Mouse (Mus musculus) adrenal gland, postnatal 14 days (tissue): ENCODE measurements around the gene Hrh2. TPM values are rescaled to one million over a fixed set of nuclear protein-coding genes. Genes with fewer than 3 reads are reported as not detected.

Experiments used
- DNase-seq: peaks from one replicate; pipeline ENCODE4 v3.0.0; 2021; ENCODE audit warnings: mixed read lengths
- long read RNA-seq, 2 experiments: library from polyadenylated mRNA; stranded (forward); transcript quantifications; one replicate each; pipeline ENCODE4 v2.0.0; 2021
- total RNA-seq: library from RNA; stranded (reverse); gene quantifications from 2 replicates; pipeline ENCODE4 v1.2.3, GENCODE M21; 2021

The Hrh2 gene
- total RNA-seq = 0.63 and 1.5 TPM in 2 replicates
- long read RNA-seq, experiment 1, partial matches to known transcripts = 0 of 1 reads
- long read RNA-seq, experiment 1, other reads (novel, unspliced or antisense) = 0 of 1 reads
- long read RNA-seq, experiment 2, partial matches to known transcripts = 0 of 1 reads
- long read RNA-seq, experiment 2, other reads (novel, unspliced or antisense) = 1 of 1 reads

DNA sequence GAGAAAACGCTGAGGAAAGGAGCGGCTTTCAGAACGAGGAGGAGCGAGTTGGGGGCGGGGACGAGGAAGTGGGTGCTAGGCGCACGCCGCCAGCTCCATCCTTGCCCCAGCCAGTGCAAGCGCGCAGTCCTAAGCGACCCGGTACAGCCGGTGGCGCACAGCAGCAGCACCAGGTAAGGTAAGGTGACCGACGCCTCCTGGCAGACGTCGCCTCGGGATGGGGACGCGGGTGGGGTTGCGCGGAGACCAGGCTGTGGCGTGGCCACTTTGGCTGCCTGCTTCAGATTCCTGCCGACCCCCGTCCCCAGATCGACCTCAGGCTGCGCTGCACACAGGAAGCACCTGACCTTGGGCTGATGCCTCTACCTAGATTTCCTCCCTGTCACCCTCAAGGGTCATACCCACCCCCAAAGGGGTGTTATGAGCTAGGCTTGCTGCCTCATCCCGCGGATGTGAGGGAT, at the start of gene Hrh2:
TSS of gene Hrh2 (plus strand) at position 109 of the 461 bp plus-strand sequence.
- DNase-seq = no peak

DNA sequence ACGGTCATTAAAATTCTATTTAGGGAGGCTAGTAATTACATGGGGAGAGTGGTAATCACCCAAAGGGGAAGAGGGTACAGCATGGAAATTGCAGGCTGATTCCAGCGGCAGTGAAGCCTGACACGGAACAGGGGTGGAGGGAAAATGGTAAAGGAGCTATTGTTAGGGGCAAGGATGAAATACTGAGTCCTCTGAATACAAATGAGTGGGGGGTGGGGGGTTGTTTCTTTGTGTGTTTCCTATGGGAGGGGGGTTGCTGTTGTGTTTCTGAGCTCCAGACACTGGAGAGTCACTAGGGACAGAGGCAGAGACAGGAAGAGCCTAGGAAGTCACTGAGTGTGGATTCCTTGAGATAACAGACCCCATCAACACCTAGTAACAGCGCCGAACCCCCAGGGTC, 48.1 kb upstream of the Hrh2 start:
- no peak for DNase-seq

DNA sequence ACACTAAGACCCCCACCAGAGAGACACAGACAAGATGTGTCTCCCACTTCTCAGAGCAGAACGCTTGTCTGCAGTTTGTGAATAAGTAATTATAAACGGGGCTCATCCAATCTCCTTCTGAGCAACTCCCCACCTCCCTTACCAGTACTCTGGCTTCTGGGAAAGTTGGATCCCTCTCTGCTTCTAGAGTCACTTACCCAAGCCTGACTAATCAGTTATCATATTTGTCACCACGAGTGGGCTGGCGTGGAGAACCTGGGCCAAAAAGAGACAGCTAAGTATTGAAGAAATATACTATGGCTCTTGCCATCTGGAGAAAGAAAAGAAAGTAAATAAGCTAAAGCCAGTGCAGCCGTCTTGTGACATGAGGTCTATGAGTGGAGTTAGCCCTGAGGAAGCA, 47.3 kb upstream of the Hrh2 start:
- no peak for DNase-seq

DNA sequence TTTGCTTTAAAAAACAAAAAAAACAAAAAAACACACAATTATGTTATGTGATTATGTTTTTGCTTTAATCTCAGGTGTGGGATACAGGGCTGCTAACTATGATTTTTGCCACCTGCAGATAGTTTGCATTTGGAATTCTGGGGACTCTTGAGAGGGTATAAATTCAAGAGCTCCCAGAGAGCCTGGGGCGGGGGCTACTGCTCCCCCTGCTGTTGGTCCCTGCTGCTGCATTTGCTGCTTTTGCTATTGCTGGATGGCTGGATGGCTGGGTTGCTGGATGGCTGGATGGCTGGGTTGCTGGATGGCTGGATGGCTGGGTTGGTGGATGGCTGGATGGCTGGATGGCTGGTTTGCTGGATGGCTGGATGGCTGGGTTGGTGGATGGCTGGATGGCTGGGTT, 44.6 kb upstream of the Hrh2 start:
- DNase-seq = peak; percentile 14

DNA sequence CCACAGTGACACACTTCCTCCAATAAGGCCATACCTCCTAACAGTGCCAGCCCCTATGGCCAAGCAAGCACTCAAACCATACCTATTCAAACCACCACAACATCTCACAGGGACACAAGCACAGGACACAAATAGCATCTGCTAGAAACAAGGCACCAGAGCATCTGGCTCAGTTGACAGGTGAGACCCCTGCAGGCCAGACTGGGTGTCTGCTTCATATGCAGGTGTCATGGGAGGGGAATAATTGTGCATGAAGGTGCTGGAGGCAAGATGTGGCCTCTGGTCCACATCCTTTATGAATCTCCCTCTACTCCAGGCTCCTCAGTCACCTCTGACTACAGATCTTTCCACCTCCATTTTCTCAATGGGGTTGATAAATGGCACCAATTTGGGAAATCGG, 39.5 kb upstream of the Hrh2 start:
- no peak for DNase-seq

DNA sequence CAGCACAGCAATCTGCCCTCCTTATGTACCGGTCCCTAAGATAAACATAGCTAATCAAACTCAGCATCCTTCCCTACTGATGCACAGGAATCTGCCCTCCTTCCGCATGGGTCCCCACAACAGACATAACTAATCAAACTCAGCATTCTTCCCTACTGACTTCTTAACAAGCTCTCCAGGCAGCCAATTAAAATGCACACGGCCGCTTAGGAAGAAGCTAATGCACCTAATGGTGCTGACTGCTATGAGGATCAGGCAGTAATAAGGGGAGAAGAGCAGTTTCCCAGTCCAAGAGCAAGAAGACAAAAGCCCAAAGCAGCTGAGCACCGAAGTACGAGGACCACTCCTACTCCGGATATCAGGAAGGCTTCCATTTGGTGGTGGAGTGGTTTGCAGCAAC, 39.0 kb upstream of the Hrh2 start:
- no peak for DNase-seq

DNA sequence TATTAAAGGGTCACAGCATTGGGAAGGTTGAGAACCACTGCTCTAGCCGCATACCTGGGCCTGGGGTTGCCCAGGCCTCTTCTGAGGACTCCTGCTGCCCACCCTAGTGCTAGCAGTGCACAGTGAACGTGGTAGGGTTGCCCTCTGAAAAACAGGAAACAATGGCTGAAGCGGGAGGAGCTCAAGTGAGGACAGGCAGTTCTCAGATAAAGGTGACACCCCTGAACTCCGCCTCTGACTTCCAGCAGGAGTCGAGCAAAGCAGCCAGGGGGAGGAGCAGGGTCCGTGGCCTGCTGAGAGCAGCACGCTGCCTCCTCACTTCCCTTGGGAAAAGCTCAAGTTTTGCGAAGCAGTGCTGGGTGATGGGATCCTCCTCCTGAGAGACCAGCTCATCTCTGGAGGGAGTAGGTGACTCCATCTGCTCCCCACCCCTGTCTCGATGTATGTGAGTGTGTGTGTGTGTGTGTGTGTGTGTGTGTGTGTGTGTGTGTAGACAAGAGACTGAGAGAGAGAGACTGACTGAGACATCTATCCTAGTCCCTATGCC, 38.2 kb upstream of the Hrh2 start:
- no peak for DNase-seq

DNA sequence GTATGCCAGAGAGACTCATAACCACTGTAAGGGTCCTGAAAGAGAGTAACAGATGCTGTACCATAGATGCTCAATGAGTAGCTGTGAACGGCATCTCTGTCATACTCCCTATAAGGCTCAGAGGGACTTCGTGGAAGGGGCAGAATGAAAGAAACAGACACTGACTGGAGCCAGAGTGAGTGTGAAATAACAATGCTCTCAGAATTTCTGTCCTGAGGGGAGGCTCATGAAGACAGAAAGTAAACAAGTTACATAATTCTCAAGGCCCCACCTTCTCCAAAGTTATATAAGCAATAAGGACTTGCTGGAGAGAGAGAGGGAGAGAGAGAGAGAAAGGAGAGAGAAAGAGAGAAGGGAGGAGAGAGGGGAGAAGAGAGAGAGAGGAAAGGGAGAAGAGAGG, 36.1 kb upstream of the Hrh2 start:
- no peak for DNase-seq

DNA sequence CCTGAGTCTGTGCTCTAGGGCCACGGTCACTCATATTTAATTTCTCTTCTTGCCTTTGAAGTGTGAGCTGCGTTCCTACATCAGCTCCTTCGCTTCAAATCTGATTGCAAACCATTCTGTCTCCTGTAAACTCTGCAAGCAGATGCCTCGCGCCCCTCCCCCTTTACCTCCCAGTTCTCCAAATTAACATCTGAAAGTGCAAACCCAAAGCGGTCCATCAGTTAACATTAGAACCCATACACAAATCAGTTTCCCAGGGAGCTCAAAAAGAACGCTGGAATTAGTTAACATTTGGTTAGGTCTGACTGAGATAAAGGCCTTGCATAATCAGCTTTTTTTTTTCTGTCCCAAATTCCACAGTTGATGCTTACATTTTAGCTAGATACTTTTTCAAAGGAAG, 32.7 kb upstream of the Hrh2 start:
- no peak for DNase-seq

DNA sequence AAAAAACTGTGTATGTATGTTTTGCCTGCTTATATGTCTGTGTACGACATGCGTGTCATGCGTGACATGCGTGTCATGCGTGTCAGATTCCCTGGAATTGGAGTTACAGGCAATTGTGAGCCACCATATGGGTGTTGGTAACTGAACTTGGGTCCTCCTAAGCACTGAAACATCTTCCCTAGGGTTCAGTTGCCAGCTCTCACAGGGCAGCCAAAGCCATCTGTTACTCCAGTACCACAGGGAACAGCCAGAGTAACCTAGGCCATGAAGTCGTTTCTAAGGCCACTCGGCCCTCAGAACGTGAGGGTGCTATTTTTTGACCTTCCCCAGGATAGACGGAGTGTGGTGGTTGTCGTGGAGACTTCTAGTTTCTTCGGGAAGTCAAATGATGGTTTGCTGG, 32.2 kb upstream of the Hrh2 start:
- DNase-seq = no peak

DNA sequence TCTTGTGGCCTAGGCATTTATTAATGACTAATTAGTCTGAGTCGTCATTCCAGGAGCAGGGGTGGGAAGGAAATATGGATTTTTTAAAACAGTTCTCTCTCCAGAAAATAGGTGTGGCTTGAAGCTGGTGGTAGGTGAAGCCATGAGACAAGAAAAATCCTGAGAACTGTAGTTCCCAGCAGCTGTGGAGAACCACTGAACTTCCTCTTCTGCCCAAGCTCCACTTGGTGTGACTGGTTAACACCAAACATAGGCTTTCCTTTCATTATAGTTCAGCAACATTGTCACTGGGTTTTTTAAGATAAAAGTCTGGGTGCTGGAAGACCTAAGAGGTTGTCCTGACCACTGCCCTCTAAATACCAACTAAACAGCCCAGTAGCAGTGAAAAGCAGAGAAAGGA, 31.4 kb upstream of the Hrh2 start:
- no peak for DNase-seq

DNA sequence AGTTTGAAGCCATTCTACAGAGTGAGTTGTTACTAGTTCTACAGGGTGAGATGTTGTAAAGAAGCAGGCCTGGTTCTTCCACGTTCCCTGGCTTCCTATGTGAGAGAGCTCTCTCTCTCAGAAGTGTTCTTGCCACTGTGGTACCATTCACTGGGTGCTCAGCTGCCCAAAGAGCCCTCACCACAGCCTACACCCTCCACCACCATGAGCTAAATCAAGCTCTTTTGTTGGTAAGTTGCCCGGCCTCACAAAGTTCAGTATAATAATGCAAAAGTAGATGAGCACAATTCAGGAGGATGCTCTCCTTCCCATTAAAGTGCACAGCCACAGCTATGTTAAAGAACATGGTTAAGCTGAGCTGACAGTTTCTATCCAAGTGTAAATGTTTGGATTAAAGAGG, 30.4 kb upstream of the Hrh2 start:
- DNase-seq = no peak

DNA sequence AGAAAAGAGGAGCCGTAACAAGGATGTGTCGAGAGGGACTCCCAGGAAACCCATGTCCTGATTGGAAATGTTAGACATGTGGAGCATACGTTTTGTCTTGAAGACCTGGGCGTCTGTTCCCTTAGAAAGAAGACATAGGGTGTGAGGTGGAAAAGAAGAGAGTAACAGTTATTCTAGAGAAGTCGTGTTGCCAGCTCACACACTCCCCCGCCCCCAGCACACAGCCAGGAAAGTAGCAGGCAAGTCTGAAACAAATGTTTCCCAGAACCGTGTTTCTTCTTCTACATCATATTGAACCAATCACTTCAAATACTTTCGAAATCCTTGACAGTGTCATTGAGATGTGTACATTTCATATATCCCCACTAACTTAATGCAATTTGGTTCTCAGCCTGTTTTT, 28.6 kb upstream of the Hrh2 start:
- no peak for DNase-seq

DNA sequence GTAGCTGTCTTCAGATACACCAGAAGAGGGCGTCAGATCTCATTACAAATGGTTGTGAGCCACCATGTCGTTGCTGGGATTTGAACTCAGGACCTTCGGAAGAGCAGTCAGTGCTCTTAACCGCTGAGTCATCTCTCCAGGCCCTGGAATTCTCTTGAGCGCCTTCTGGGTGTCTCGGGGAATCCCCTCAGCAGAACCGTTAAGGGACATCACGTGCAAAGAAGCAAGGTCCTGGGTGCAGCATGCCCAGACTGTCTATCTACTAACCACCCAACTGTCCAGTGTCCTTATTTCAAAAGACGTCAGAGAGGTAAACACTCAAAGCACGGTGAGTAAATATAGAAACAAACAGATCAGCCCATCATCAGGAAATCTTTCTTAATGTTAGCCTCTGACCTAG, 27.5 kb upstream of the Hrh2 start:
- DNase-seq = no peak

DNA sequence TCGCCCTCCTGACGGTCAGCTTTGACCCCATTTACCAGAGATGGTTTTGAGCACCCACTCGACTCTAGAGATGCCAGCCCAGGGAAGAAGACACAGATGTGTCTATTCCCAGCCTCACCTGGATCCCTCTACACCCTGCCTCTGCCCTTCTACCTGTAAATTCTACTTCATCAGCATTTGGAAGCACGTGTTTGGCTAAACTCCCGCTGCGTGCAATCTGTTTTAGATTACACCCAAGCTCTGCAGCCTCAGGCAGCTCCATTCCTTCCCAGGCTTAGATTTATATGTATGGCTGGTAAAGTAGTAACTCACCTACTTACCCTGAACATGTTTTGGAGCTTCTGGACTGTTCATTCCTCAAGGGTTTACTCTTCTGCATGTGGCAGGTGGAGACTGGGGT, 26.9 kb upstream of the Hrh2 start:
- no peak for DNase-seq

DNA sequence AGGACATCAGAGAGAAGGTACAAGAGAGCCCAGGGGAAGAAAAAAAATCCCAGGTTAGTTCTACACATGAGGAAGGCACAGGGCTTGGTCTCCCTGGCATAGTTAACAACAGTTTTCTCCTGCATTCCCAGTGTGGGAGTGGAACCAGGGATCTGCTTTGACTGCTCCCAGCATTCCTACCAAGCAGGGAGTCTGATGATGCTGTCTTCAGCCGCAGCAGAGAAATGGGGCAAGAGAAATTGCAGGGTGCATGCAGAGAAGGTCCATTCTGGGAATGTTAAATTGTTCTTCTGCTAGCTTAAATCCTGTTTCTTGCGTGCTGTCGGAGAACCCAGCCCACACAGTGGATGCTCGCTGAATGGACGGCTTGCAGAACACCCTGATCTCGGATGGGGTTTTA, 26.2 kb upstream of the Hrh2 start:
- DNase-seq = no peak

DNA sequence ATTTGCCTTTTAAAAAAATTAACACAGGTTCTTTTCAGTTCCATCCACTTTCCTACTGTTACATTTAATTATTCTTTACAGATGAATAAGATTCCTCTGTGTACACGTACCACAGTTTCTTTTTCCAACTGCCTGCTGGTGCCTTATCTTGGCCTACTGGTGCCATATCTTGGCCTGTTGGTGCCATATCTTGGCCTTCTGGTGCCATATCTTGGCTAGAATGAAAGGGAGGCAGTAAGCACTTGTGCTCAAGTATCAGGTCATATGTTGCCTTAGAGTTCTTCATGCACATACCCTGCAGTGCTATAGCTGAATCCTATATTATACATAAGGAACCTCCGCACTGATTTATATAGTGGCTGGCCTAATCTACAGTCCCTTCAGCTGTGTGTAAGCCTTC, 24.9 kb upstream of the Hrh2 start:
- no peak for DNase-seq

DNA sequence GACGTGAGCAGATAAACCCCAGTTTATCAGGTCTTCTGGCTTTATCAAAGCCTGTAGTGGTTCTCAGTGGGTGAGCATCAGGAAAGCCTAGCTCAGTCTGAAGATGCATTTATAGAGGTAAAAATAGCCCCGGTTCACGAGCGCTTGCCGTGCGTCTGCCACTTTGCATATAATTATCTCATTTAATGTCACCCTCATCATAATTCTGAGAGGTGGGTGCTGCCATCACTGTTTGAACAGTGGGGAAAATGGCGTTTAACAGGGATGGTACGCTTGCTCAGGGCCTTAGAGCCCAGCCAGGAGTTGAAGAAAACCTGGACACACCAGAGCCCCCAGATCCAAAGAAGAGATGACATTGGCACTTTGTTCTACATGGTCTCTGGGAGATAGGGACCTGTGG, 23.3 kb upstream of the Hrh2 start:
- DNase-seq = no peak

DNA sequence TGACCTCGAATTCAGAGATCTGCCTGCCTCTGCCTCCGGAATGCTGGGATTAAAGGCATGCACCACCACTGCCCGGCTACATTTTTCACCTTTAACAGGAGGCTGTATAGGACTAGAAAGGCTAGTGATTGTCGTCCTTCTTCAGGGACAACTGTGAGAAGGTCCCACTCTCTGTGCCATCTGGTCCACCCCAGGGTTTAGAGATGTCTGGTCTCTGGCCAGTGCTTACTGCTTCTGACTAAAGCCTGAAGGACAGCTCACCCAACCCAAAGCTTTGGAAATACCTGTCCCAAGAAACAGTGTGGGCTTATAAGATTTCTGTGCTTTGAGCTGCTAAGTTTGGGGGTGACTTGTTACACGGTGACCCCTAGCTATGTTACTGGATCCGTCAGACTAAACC, 21.6 kb upstream of the Hrh2 start:
- DNase-seq = no peak

DNA sequence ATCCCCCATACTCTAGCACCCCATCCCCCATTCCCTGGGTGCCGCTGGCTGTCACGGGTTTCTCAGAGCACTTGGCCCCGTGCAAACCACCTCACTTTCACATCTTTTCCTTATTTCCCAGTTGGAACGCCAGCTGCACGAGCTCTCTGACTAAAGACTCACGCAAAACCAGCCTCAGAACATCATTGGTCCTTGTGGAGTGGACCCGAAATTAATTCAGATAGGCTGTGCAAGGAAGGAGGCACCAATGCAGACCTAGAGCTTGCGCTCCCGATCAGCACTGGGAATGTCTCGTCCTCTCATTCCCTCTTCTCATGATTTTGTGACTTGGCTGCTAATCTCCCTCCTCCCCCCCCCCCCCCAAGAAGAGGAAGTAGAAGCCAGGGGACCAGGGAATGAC, 20.6 kb upstream of the Hrh2 start:
- DNase-seq = no peak

DNA sequence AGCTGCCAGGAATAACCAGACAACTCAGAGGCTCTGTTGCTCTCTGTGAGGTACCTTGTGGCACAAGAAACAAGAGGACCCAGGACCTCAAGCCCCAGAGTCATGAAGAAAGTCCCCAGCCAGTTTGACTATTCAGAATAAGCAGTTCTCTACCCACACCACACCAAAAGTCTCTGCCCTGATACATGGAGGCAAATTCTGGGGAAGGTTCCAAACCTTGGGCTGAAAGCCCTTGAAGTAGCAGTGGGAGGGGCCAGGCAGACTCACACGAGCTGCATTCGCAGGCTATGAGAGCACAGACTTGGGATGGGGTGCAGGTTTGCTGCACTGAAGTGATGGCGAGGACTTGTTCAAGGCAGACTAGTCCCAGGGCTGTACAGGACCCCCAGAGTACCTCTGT, 20.2 kb upstream of the Hrh2 start:
- peak; percentile 61 for DNase-seq

DNA sequence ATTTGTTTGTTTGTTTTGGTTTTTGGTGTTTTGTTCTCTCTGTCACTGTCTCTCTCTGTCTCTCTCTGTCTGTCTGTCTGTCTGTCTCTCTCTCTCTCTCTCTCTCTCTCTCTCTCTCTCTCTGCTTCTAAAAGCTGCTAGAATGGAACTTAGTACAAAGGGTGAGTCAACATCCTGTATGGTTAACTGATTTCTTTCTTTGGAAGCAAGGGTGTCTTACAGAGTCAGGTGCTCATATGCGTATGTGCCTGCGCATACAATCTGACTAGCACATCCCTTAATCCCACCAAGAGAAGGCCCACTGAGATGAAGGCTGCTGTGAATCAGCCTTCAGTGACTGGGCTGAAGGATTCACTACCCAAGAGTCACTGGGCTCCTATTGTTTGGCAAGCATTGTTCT, 18.0 kb upstream of the Hrh2 start:
- no peak for DNase-seq

DNA sequence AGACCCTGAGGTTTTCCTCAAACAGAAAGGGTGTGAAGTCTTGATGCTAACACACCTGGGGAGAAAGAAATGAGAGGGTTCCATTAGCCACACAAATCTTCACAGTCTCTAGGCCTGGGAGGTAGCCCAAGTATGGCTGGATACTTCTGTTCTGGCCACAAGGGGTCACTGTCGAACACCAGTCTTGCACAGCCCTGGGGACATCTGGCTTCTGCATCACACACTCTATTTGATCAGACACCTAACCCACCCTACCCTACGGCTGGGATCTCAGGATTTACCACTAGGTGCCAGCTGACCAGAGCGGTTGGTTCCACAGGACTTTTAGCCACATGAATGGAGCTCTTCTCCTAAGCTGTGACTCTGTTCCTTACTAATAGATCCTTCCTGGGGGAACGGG, 17.2 kb upstream of the Hrh2 start:
- DNase-seq = no peak

DNA sequence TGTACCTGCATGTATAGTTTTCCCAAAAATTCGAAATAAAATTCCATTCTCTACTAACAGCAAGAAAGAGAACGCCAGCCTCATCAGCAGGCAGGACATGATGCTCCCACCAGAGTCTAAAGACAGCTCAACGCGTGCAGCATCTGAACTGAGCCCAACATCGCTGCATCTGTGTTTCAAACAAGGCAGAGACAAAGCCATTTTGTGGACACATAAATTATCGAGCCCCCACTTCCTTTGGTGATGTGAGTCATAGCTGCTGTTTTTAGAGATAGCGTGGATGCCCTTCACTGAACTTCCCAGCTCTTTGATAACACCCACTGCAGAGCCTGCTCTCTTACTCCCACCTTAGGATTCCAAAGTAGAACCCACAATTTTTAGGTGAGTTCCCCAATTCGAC, 16.5 kb upstream of the Hrh2 start:
- no peak for DNase-seq
